ENCODE assay signal across 8 mouse cellular contexts in genomic region chr11:84879007-84879771, GRCm38 (mm10). TPM values are rescaled to one million over a fixed set of nuclear protein-coding genes. Genes with fewer than 3 reads are reported as not detected.
DNase-seq lines count a peak whose midpoint lies in the region; ATAC-seq and TF ChIP-seq lines count a peak whose summit lies in the region.

No protein-coding gene starts in this region.

- H3K36me3 ChIP-seq in liver, embryonic 14.5 days (replicated peaks; ENCODE audit: control insufficient read depth, insufficient read depth, low read depth) = peaks cover 15% of the 10 kb centered on the region

- peak overlapping the region; percentile 94 for H3K27ac ChIP-seq in gastrocnemius, adult 2 months
- peak overlapping the region; percentile 74; the same call in 1 of the 2 replicates for H3K27ac ChIP-seq in embryonic fibroblast, embryonic 13.5 days (ENCODE audit: insufficient read depth, low read length)
- H3K27ac ChIP-seq in liver, embryonic 14.5 days = peak overlapping the region; percentile 73

- peak overlapping the region; percentile 99 for H3K4me2 ChIP-seq in liver, embryonic 14.5 days (ENCODE audit: low read depth)

- intact Hi-C loops in gastrocnemius, adult 2 months (cut with DNase I) = loop anchor here (10.0 kb wide), 1 partner anchor 256 kb away; no protein-coding TSS in a partner anchor
- intact Hi-C loops in gastrocnemius, postnatal 36 days (cut with DNase I) = no loop called here
- intact Hi-C loops in left cerebral cortex, postnatal 14 days (cut with DNase I) = no loop called here

- TF ChIP-seq CTCF in gastrocnemius, adult 2 months (IDR thresholded peaks at IDR 0.05) = no peak
- TF ChIP-seq CTCF in embryonic fibroblast, embryonic 13.5 days (IDR thresholded peaks at IDR 0.05; ENCODE audit: borderline replicate concordance, insufficient read depth, low read length) = no peak
- TF ChIP-seq CTCF in liver, embryonic 14.5 days (IDR thresholded peaks at IDR 0.05; ENCODE audit: low read depth) = no peak

- H3K9ac ChIP-seq in liver, embryonic 14.5 days (replicated peaks) = peak overlapping the region; percentile 89

- TF ChIP-seq POLR2A in embryonic fibroblast, embryonic 13.5 days (IDR thresholded peaks at IDR 0.05; ENCODE audit: low read depth, low read length) = 0 out of 2 replicates have a peak, but pooled peaks have one; percentile 29

- 5% methylated on average over 6 of the region's 7 CpGs for WGBS in liver, embryonic 14.5 days (ENCODE audit: insufficient replicate concordance)

- no peak for ATAC-seq in liver, embryonic 14.5 days (ENCODE audit: insufficient read depth)

- H3K4me1 ChIP-seq in embryonic fibroblast, embryonic 13.5 days (ENCODE audit: control insufficient read depth, insufficient read depth, low read length) = no peaks in the 10 kb centered on the region
- peaks cover 15 to 18% of the 10 kb centered on the region in 2 experiments for H3K4me1 ChIP-seq in liver, embryonic 14.5 days (replicated peaks; ENCODE audit: control insufficient read depth in 2 of 2, insufficient read depth in 2 of 2, low read length in 1 of 2)

- no peak for TF ChIP-seq EP300 in liver, embryonic 14.5 days (IDR thresholded peaks at IDR 0.05; ENCODE audit: low read depth)

- no peaks in the 10 kb centered on the region for H3K27me3 ChIP-seq in liver, embryonic 14.5 days (ENCODE audit: control insufficient read depth, insufficient read depth, low read length)

- no peak for DNase-seq in gastrocnemius, adult 2 months
- DNase-seq in gastrocnemius, postnatal 36 days = no peak
- peak; percentile 39 for DNase-seq in A20 (ENCODE audit: low read depth, low spot score)
- DNase-seq in liver, embryonic 14.5 days (ENCODE audit: low read depth in 3 of 3, low spot score in 3 of 3) = no peak
- DNase-seq in adrenal gland, postnatal 36 days = no peak
- DNase-seq in left cerebral cortex, postnatal 14 days (ENCODE audit: low spot score in 2 of 2) = no peak
- DNase-seq in kidney, adult 18-20 months = no peak

- H3K4me3 ChIP-seq in gastrocnemius, adult 2 months = peak overlapping the region; percentile 80
- peak overlapping the region; percentile 89 for H3K4me3 ChIP-seq in embryonic fibroblast, embryonic 13.5 days (ENCODE audit: insufficient read depth, low read length)
- peak overlapping the region; percentile 81 to 91 for H3K4me3 ChIP-seq in liver, embryonic 14.5 days (ENCODE audit: insufficient read depth in 1 of 2, low read depth in 2 of 2, low read length in 2 of 2)

- no peaks in the 10 kb centered on the region for H3K9me3 ChIP-seq in liver, embryonic 14.5 days (ENCODE audit: control insufficient read depth, low read length)

RNA-seq across cellular contexts. Expression of gene Myo19, which starts 0.8 kb away (rescaled TPM):
- 1 to 10 TPM; 3.1 to 4.6 TPM for total RNA-seq in gastrocnemius, adult 2 months (2021)
- total RNA-seq in gastrocnemius, postnatal 36 days (2021) = 1 to 10 TPM; 1.9 to 3.6 TPM
- polyA plus RNA-seq in embryonic fibroblast, embryonic 13.5 days (2011; ENCODE audit: insufficient read length, low read depth, missing spikeins) = 14.5 and 15.3 TPM in 2 replicates
- polyA plus RNA-seq in liver, embryonic 14.5 days (2012; rRNA removed) = 6.5 and 6.8 TPM in 2 replicates
- polyA plus RNA-seq in liver, embryonic 14.5 days (2014; fragmentation: Nextera tagmentation; extraction: Ambion mirVana) = 3.9 and 4.7 TPM in 2 replicates
- 10 to 100 TPM; 10.2 to 13.9 TPM for total RNA-seq in adrenal gland, postnatal 36 days (2021)
- 10 to 100 TPM; 12.3 to 12.8 TPM for total RNA-seq in left cerebral cortex, postnatal 14 days (2021)

RNA-seq across cellular contexts. Expression of gene Pigw, which starts 0.9 kb away (rescaled TPM):
- total RNA-seq in gastrocnemius, adult 2 months (2021) = 1 to 10 TPM; 5.1 to 5.3 TPM
- total RNA-seq in gastrocnemius, postnatal 36 days (2021) = 1 to 10 TPM; 4.0 to 5.5 TPM
- 5.4 and 8.4 TPM in 2 replicates for polyA plus RNA-seq in embryonic fibroblast, embryonic 13.5 days (2011; ENCODE audit: insufficient read length, low read depth, missing spikeins)
- polyA plus RNA-seq in liver, embryonic 14.5 days (2012; rRNA removed) = 3.3 and 4.1 TPM in 2 replicates
- 1.2 and 1.4 TPM in 2 replicates for polyA plus RNA-seq in liver, embryonic 14.5 days (2014; fragmentation: Nextera tagmentation; extraction: Ambion mirVana)
- 10 to 100 TPM in 1 of 2 experiments, 1 to 10 TPM in 1; 9.1 to 10.3 TPM for total RNA-seq in adrenal gland, postnatal 36 days (2021)
- total RNA-seq in left cerebral cortex, postnatal 14 days (2021) = 1 to 10 TPM; 7.5 to 9.5 TPM

RNA-seq across cellular contexts. Expression of gene Ggnbp2, which starts 8.6 kb away (rescaled TPM):
- total RNA-seq in gastrocnemius, adult 2 months (2021) = 10 to 100 TPM; 35.5 to 45.7 TPM
- total RNA-seq in gastrocnemius, postnatal 36 days (2021) = 10 to 100 TPM; 30.6 to 40.6 TPM
- polyA plus RNA-seq in embryonic fibroblast, embryonic 13.5 days (2011; ENCODE audit: insufficient read length, low read depth, missing spikeins) = 87.3 and 105 TPM in 2 replicates
- 37.4 and 63.7 TPM in 2 replicates for polyA plus RNA-seq in liver, embryonic 14.5 days (2012; rRNA removed)
- polyA plus RNA-seq in liver, embryonic 14.5 days (2014; fragmentation: Nextera tagmentation; extraction: Ambion mirVana) = 48.5 and 52.9 TPM in 2 replicates
- total RNA-seq in adrenal gland, postnatal 36 days (2021) = 10 to 100 TPM; 66.6 to 71.7 TPM
- 10 to 100 TPM; 78.1 to 81.8 TPM for total RNA-seq in left cerebral cortex, postnatal 14 days (2021)

RNA-seq across cellular contexts. Expression of gene Znhit3, which starts 37.0 kb away (rescaled TPM):
- total RNA-seq in gastrocnemius, adult 2 months (2021) = 10 to 100 TPM; 13.7 to 16.5 TPM
- total RNA-seq in gastrocnemius, postnatal 36 days (2021) = 10 to 100 TPM; 11.7 to 12.8 TPM
- polyA plus RNA-seq in embryonic fibroblast, embryonic 13.5 days (2011; ENCODE audit: insufficient read length, low read depth, missing spikeins) = 20.2 and 24.6 TPM in 2 replicates
- polyA plus RNA-seq in liver, embryonic 14.5 days (2012; rRNA removed) = 15.6 and 19.0 TPM in 2 replicates
- 47.9 and 49.8 TPM in 2 replicates for polyA plus RNA-seq in liver, embryonic 14.5 days (2014; fragmentation: Nextera tagmentation; extraction: Ambion mirVana)
- 10 to 100 TPM; 12.0 to 15.3 TPM for total RNA-seq in adrenal gland, postnatal 36 days (2021)
- total RNA-seq in left cerebral cortex, postnatal 14 days (2021) = 10 to 100 TPM; 28.0 to 34.8 TPM

RNA-seq across cellular contexts. Expression of gene Dhrs11, which starts 50.4 kb away (rescaled TPM):
- total RNA-seq in gastrocnemius, adult 2 months (2021) = 10 to 100 TPM; 34.5 to 36.6 TPM
- total RNA-seq in gastrocnemius, postnatal 36 days (2021) = 10 to 100 TPM; 30.6 to 33.4 TPM
- 9.7 and 14.1 TPM in 2 replicates for polyA plus RNA-seq in embryonic fibroblast, embryonic 13.5 days (2011; ENCODE audit: insufficient read length, low read depth, missing spikeins)
- 210 and 211 TPM in 2 replicates for polyA plus RNA-seq in liver, embryonic 14.5 days (2012; rRNA removed)
- 201 and 216 TPM in 2 replicates for polyA plus RNA-seq in liver, embryonic 14.5 days (2014; fragmentation: Nextera tagmentation; extraction: Ambion mirVana)
- 10 to 100 TPM; 36.4 to 45.0 TPM for total RNA-seq in adrenal gland, postnatal 36 days (2021)
- total RNA-seq in left cerebral cortex, postnatal 14 days (2021) = 1 to 10 TPM; 7.2 to 7.6 TPM
